ENCODE assay signal across 16 mouse cellular contexts in the genomic region with DNA sequence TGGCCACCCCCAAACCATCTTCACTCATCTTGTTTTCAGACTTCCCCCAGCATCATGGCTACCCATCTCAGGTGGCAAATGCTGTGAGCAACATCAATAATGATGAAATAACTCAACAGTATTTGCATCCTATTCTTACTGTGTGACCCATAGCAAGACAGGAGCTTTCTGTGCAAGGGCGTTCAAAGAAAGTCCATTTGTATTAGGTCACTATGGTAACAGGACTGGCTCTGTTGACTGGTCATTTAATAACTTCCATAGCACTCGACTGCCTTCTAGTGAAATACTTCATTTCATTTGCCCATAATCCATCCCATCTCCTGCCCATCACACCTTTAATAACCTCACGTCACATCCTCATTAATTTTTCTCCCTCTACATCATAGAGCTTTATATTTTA.
"Had no signal": no experiment of that assay in that cellular context is flagged by ENCODE, and none has a peak within 500 bp of the region (broad histone marks: within the 10 kb centered on the region; RNA-seq: fewer than 3 reads in every experiment).

No protein-coding gene starts in this region.

- H3K4me2 ChIP-seq: lung, embryonic 15.5 days; midbrain, embryonic 12.5 days; neural tube, embryonic 12.5 days; stomach, embryonic 15.5 days had no signal

- H3K27me3 ChIP-seq: lung, embryonic 15.5 days; midbrain, embryonic 12.5 days; neural tube, embryonic 12.5 days; stomach, embryonic 15.5 days had no signal

- ATAC-seq: liver, postnatal 0 days; midbrain, embryonic 16.5 days had no signal

- H3K36me3 ChIP-seq: lung, embryonic 15.5 days; midbrain, embryonic 10.5 days; midbrain, embryonic 12.5 days; neural tube, embryonic 12.5 days; stomach, embryonic 15.5 days had no signal

- H3K9me3 ChIP-seq: lung, embryonic 15.5 days; midbrain, embryonic 10.5 days; midbrain, embryonic 12.5 days; neural tube, embryonic 12.5 days; stomach, embryonic 15.5 days had no signal

- H3K9ac ChIP-seq: liver, postnatal 0 days; lung, embryonic 15.5 days; midbrain, embryonic 12.5 days; neural tube, embryonic 12.5 days; stomach, embryonic 15.5 days had no signal

- H3K4me3 ChIP-seq: lung, embryonic 15.5 days; midbrain, embryonic 10.5 days; midbrain, embryonic 12.5 days; neural tube, embryonic 12.5 days; stomach, embryonic 15.5 days had no signal

- DNase-seq: liver, postnatal 0 days; lung, adult 2 months; lung, postnatal 10 days; lung, postnatal 4 days; midbrain, embryonic 14.5 days; right cerebral cortex, postnatal 14 days; thymus, adult 2 months; thymus, postnatal 14 days; thymus, postnatal 36 days had no signal

- H3K4me1 ChIP-seq: lung, embryonic 15.5 days; midbrain, embryonic 10.5 days; midbrain, embryonic 12.5 days; neural tube, embryonic 12.5 days; stomach, embryonic 15.5 days had no signal

- H3K27ac ChIP-seq: lung, embryonic 15.5 days; midbrain, embryonic 10.5 days; midbrain, embryonic 12.5 days; neural tube, embryonic 12.5 days; stomach, embryonic 15.5 days; stomach, postnatal 0 days had no signal
